Mouse (Mus musculus): ENCODE data around the gene Osbpl8.

GRCm38 (mm10) chr10:111139170-111139569 is 25.4 kb upstream of the Osbpl8 start:
- TF ChIP-seq CTCF (IDR thresholded peaks at IDR 0.05; ENCODE audit: extremely low read depth, insufficient read length, insufficient replicate concordance, low read depth, low read length) = no peak
- TF ChIP-seq POLR2A (IDR thresholded peaks at IDR 0.05; ENCODE audit: low read depth, low read length) = no peak
